Mouse (Mus musculus): ENCODE results near the gene Nell1. TPM values are rescaled to one million over a fixed set of nuclear protein-coding genes. Genes with fewer than 3 reads are reported as not detected.

The Nell1 gene
- total RNA-seq, 2 experiments from 2014 or later: not detected

DNA sequence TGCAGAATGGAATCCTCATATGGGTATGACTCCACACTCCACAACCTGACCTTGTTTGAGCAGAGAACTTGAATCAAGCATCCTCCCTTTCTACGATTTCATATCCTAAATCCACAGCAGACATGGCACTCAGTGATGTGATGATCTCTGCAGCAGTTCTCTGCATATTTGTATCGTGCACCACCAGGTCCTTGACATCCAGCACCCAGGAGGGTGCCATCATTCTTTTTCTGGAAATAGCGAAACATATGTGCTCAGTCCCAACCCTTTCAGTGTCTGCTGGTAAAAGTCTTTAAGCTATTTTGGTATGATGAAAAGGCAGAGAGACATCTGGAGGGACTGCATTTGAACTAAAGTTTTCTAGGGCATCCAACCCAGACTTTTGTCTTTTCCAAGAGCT, 588.0 kb downstream of the Nell1 start:
- no peak for DNase-seq

DNA sequence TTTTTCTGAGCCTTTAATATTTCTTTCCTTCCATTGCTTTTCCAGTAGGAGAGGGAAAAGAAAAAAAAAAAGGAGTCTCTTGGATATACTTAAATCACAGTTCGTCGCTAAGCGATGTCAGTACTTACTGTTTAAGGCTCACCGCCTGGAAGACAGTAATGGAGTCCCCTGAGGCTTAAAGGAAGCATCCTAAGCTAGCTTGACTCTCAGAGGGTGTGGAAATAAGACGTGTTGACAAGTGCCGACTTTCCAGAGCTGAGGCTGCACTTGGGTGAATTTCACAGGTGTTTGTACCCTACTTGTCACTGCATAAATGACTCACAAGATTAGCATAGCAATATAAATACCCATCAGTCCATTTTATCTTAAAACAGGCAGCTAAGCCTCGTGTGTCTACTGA, 599.2 kb downstream of the Nell1 start:
- no peak for DNase-seq

DNA sequence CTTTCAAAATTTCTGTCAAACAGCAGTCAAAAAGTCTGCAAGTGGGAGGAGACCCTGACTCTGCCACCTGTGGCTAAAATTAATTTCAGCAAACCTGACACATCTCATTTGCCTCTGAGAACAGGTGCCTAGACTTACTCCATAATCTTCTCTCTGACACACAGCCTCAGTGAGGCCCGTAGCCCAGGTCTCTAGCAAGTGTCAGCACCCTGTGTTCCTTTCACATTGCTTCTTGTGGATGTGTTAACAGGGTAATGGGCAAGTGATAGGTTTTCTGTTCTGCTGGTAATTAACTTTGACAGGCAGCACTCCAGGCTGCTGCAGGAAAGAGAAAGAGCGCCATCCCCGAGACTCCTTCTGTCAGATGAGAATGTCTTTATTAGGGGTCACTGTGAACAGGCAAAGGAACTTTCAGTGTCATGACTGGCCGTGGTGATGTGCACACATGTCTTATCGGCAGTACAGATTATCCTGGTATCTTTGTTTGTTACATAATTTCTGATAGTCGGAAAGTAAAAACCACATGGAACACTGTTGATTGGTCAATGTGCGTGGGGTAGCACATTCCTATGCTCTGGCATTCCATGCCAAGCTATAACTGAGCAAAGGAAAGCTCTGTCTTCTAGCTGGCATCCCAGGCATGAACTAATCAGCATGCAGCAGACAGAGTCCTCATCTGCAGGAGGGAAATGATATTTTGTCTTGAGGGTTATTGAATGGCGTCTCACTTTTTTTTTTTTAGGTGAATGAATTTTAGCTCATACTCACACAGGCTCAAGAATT, 614.2 kb downstream of the Nell1 start:
- DNase-seq: no peak

DNA sequence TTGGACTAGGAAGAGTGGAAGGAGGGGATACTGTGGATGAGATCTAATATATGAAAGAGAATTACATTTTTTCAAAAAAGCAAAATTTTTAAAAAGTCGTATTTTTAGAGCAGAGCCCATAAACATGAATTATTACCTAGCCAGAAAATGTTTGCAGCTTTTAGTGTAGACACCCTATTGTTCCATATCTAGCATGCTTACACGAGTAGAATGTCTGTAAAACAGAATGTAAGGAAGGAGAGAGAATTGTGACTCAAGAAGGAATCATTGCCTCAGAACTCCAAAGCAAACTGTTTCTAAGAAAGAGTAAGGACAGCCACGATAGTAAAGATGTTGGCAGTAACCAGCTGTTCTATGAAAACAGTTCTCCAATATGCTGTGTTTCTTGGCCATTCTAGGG, 624.2 kb downstream of the Nell1 start, which contains the start of gene 4933405O20Rik:
4933405O20Rik (plus strand) TSS at position 301 of the 400 bp plus-strand sequence.
- DNase-seq: no peak

DNA sequence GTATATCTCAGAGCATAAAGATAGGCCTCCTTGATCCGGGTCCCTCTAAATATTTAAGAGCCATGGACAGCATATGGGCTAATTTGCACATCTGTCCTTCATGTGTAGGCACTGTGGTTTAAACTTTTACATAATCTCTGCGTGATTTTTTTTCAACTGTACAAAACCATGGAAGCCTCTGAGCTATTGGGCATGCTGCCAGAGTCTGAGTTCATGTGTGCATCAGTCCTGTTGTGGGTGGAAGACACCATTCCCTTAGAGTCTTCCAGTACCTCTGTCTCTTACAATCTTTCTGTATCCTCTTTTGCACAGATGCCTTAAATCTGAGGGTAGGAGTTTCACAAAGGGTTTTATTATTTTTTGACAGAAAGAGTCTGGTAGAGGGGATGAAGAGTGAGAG, 639.4 kb downstream of the Nell1 start:
- no peak for DNase-seq

DNA sequence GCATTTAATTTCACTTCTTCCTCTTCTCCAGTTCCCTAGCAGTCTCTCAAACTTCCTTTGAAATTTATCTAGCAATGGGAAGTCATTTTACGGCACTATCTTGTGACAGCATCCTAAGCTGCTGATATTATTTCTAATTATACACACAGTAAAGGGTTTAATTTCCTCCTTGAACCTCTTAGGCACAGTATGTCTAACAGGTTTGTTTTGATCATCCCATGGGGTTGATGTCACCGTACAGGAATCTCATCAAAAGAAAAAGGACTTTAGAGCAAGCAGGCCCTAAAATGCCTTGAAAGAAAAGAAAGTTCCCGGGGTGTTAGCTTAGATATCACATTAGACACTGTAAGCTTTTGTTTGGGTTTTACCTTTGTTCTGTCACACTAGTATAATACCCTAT, 654.5 kb downstream of the Nell1 start:
- no peak for DNase-seq

DNA sequence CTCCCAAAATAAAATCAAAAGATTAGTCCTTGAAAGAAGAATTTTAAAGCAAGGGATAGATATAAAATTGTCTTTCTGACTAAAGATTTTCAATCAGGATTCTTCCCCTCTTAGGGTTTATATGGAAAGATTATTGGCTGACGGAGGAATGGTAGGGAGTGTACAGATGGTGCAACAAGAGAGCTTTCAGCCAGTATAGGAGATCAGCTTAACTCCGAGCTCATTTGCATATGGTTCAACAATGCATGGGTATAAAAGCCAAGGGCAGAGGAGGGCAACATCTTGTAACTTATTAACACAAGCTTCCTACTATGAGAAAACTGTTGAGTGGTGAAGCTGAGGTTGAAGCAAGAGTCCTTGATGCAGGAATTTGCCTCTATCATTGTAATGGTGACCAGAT, 658.5 kb downstream of the Nell1 start:
- no peak for DNase-seq

DNA sequence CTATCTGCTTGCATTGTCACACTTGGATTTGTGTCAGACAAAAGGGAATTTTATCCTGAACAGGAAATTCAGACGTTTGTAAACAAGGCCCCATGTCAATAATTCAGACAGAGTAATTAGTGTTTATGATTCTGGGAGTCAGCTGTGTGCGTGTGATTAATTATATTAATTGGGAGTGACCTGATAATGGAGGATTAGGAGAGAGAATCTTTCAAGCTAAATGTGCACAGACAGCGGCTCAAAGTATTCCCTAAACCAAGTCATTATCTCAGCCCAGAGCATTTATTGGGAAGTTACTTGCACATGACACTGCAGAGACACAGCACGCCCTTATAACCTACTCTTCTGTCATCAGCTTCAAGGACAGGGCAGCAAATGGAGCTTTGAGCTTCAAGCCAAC, 697.6 kb downstream of the Nell1 start:
- no peak for DNase-seq

DNA sequence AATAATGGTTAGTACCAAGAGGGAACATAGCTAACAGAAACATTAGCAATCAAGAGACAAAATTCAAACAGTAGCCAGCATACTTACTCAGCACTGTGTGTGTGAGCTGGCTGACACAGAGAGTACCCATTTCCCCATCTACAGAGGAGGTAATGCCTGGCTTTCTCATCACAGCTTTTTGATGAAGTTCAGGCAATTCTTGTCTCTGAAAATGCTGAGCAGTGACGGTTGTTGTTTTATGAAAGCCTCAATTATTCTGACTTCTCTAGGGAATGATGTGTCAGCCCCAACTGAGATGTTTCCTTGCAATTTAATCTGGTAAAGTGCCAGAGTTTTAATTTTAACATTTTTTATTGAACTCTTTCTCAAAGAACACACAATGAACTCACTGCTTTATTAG, 700.8 kb downstream of the Nell1 start:
- DNase-seq: no peak

DNA sequence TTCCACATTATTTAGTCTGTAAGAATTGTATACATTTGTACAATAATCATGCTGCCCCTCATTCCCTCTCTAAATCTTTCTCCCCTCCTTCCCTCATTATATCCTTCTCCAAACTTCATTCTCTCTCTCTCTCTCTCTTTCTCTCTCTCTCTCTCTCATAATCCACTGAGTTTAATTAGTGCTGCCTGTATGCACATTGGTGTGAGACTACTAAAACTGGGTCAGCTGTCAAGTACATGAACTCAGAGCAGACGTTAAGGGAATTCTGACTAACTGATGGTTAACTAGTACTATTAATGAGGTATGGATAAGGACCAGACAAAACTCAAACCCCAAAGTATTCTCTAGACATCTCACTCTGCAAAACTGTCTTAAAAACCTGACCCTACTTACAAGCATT, 702.8 kb downstream of the Nell1 start:
- no peak for DNase-seq

DNA sequence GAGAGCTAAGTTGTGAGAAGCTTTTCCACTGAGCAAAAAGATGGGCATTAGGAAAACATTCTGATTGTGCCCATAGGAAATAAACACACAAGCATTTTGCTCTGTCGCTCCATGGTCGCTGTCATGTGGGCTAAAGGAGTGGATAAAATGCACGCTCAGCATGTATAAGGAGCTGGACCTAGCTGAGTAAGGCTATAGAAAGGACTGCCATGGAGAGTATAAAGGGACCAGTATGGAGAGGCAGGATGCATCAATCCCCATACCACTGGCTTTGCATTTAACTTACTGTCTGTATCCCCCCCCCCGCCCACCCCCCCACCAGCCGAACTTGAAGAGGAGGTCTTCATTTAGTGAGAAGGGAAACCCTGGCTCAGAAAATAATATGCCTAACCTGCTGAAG, 711.7 kb downstream of the Nell1 start:
- no peak for DNase-seq

DNA sequence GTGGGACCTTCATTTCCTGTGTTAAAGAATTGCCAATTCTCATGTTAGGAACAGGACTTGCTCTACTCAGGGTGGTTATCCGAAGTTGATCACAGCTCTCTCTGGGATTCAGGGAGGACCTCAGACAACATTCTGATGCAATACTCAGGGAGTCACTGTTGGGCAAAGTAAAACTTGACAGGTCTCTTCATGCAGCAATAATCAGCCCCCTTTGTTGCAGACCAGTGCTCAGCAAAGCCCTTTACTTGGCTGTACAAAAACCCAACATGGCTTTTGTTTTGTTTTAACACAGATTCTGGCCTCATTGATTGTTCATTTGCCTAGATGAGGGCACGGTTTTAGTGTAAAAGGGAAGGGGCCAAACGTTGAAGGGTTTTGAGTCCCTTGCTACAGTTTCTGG, 750.5 kb downstream of the Nell1 start:
- DNase-seq: no peak

DNA sequence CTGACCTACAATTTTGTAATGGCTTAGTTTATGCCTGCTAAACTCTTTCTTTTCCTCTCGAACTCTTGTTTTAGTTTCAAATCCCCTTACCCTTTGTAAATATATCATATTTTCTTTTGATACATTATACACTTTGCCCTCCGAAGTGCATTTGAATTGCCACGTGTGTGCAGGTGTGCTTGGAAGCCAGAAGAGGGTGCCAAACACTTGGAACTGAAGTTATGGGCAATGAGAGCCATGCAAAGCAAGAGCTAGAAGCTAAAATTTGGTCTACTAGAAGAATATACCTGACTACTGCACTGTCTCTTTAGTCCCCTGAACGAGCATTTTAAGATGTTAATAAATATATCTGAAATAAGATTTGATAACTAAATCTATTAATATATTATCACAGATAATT, 756.3 kb downstream of the Nell1 start:
- no peak for DNase-seq

DNA sequence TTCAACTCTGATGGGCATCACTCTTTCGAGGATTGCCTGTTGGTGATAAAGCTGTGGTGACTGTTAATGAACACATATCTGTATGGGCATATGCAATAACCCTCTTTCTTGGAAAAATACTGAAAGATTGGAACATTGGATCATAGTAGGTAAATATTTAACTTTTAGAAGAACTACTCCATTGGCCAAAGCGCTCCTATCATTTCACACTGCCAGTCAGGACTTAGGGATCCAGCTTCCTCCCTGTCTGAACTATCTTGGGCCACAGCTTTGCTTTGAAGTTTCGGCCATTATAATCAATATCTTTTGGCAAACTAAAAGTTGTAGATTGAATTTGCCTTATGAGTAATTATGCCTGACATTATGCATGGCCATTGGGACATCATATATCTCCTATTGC, 780.9 kb downstream of the Nell1 start:
- DNase-seq: no peak

DNA sequence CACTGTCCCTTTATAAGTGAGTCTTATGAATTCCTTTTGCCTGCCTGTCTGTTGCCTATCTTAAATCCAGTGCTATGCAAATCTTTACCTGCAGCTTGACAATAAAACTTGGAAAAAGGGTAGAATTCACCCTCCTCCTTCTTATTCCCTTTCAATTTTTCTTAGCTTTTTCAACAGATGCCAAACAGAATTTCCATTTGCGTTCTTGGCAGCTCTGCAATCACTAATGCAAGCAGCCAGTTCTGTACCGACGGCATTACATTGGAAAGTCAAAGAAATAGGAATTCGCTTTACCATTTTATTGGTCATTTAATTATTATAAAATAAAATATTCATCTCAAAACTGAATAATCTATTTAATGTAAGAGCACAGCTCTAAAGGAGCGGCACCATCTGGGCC, 781.7 kb downstream of the Nell1 start:
- DNase-seq: no peak

DNA sequence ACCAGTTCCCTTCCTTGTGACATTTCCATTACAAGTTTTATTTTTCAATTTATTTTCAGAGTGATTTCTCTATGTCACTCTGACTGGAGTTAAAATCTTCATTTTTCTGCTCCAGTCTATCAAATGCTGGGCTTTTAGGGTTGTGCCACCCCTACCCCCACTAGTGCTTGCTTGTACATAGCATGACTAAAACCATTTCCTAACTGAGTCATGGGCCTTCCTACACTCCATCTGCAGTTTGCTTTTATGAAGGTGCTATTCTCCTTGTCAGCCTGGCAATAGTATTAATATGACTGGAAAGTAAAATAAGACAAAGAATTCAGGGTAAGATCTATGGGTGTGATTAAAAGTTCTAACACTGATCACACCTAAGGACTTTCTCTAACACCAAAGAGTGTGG, 798.9 kb downstream of the Nell1 start:
- DNase-seq: no peak

DNA sequence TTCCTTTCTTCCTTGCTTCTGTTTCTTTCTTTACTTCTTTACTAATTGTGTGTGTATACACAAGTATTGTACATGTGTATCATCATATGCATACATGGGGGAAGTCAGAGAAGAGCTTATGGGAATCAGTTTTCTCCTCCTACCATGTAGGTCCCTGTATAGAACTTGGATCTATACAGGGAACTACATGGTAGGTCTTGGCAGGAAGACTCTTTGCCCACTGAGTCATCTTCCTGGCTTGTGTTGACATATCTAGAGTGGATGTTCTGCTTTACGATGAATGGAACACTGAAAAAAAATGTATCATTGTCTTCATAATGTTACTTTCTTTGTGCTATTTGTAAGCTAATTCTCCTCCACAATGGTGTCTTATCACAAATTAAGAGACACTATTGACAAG, 806.4 kb downstream of the Nell1 start:
- DNase-seq: no peak

DNA sequence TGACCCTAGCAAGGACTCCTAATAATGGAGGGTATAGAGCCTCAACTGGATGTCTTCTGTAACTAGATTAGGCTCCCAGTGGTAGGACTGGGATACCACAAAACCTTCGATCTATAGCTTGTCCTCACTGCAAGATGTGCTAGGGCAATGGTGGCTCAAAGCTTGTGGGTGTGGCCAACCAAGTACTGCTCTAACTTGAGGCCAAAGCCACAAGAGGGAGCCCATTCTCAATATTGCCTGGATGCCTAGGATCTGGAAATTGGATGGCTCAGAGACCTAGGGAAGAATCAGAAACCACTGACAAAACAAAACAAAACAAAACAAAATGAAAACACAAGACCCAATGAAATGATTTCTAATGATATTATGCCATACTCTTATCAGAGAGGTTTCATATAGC, 809.0 kb downstream of the Nell1 start:
- DNase-seq: no peak

DNA sequence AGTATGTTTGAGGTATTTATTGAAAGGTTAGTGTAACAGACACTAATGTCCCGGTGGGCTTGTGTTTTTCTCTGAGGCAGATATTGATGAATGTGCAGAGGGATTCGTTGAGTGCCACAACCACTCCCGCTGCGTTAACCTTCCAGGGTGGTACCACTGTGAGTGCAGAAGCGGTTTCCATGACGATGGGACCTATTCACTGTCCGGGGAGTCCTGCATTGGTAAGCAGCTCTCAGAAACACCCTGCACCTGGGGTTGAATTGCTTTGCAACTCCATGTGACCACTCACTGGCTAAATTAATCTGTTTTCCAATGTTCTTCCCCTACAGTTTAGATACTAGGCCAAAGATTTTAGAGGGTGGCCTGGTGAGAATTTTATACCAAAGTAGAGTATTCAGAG, 851.5 kb downstream of the Nell1 start:
- no peak for DNase-seq

DNA sequence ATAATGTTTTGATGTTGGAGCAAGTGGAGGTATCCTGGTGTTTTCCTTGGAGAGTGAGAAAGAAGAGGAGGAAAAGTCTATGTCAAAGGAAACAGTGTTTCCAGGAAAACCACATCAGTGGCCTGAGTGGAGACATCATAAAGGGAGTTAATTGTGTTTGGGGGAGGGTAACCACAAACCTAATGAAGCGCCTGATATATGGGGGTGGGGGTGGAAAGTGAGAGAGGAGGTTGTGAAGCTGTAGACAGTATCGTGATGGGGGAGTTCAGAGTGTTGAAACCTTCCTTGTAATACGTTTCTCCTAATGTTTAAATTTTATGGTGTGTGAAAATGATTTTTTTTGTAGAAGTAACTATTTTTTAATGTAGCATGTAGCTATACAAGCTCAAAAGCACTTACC, 858.1 kb downstream of the Nell1 start:
- no peak for DNase-seq

DNA sequence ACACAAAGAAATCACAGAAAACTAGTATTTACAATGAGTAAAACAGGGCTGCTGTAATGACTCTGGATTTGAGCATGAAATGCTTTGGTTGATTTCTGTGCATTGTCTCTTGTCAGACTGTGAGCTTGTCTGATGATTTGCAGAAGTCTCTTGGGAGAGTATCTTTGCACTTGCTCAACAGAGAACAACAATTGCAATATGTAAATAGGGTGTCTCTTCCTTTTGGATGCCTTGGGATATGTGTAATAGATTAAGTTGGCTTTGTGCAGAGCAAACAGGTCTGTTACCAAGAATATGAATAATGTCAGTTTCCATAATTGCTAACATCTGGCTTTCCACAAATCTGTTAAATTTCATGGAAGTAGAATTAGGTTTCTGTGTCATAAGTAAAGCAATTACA, 868.0 kb downstream of the Nell1 start:
- no peak for DNase-seq

DNA sequence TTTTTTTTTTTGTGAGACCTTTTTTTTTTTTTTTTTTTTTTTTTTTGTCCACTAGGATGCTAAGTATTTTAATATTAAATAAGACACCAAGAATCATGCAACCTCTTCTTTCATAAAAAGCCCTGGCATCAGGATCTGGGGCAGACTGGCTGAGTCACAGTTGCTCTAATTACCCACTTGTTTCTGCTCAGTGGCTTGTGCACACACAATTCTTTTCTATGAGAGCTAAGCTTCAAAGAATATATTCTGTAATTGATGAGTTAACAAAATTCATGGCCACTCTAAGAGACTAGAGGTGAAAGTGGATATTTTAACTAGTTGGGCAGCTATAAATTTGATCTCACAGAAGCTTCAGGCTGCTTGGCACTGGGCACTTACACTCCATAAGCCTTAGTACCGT, 873.3 kb downstream of the Nell1 start:
- DNase-seq: no peak

DNA sequence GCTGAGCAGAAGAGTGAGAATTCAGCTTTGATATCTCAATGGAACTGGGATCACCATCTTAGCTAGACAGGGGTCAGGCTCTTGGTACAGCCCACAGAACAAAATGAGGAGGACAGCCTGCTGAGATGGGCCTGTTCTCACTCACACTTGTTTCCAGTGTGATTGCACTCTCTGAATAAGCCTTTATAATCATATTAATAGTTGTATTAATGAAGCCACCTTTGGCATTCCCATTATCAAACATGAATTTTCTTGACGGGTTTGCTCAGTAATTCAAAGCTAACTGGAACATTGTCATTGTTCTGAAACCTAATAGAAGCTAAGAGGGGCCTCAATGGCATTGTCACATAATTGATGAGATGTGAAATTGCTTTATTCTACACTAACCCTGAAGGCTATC, 875.6 kb downstream of the Nell1 start:
- DNase-seq: no peak

DNA sequence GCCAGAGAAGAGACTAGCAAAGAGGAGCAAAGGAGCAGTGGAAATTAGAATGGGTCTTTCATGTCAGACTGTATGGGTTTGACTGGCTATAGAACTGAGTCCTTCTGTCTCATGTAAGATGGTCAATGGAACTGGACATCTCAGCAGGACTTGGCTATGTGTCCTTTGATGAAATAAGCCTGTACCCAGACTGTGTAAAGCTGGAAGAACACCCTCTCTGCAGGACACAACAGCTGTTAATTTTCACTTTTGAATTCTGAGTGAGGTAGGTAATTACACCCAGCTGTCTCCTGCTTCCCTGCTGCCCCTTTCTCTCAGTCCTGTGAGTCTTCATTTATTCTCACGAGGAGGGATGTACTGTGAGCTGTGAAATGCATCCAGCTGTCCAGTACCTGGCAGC, 895.5 kb downstream of the Nell1 start:
- no peak for DNase-seq

DNA sequence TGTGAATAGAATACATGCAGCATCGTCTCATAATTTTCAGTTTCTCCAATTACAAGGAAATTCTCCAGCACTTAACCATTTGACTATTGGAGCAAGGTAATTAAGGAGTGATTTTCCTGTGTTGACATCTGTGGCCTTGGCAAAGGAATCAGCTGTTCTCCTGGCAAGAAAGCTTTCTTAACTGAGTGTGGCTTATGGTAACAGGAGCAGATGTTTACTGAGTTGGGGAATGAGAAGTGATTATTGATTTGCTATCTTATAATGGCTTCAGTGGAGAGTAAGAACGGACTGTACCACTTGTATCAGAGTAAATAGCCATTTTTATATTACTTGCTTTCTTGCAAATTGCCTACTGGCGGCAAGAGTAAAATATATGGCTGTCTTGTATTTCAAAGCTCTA, 913.0 kb downstream of the Nell1 start:
- DNase-seq: no peak
